Comparison of ENCODE assay signal across 8 mouse cellular contexts in genomic region chr14:122983226-122984215, GRCm38 (mm10). TPM values are rescaled to one million over a fixed set of nuclear protein-coding genes. Genes with fewer than 3 reads are reported as not detected.
DNase-seq lines count a peak whose midpoint lies in the region; ATAC-seq and TF ChIP-seq lines count a peak whose summit lies in the region.

Gene Tmtc4, minus strand, starts transcription at chr14:122984035.

- no peaks in the 10 kb centered on the region; the same call in 1 of the 2 replicates for H3K4me1 ChIP-seq in bone marrow, adult 2 months (ENCODE audit: control insufficient read depth, insufficient read depth, low read length)
- peaks cover 17% of the 10 kb centered on the region for H3K4me1 ChIP-seq in embryonic facial prominence, embryonic 15.5 days
- H3K4me1 ChIP-seq in limb, embryonic 14.5 days (ENCODE audit: control insufficient read depth, insufficient read depth, low read length), result peaks cover 10% of the 10 kb centered on the region
- 0 out of 2 replicates have a peak, but pooled peaks cover 3% of the 10 kb centered on the region for H3K4me1 ChIP-seq in midbrain, postnatal 0 days (ENCODE audit: insufficient read depth, low read length)

- H3K9ac ChIP-seq in embryonic facial prominence, embryonic 15.5 days, result peak within 1 kb of the TSS; percentile 73
- H3K9ac ChIP-seq in limb, embryonic 14.5 days (ENCODE audit: low read depth, low read length, severe bottlenecking), result peak within 1 kb of the TSS; percentile 88
- H3K9ac ChIP-seq in midbrain, postnatal 0 days (replicated peaks; ENCODE audit: low read length, poor library complexity, severe bottlenecking), result peak within 1 kb of the TSS; percentile 74

- H3K4me2 ChIP-seq in embryonic facial prominence, embryonic 15.5 days (replicated peaks), result peak within 1 kb of the TSS; percentile 88
- H3K4me2 ChIP-seq in limb, embryonic 14.5 days (replicated peaks; ENCODE audit: low read depth, low read length, severe bottlenecking), result peak within 1 kb of the TSS; percentile 89
- H3K4me2 ChIP-seq in midbrain, postnatal 0 days (ENCODE audit: low read depth, low read length, poor library complexity, severe bottlenecking), result peak within 1 kb of the TSS; percentile 87

- H3K27me3 ChIP-seq in embryonic facial prominence, embryonic 15.5 days, result no peaks in the 10 kb centered on the region
- no peaks in the 10 kb centered on the region for H3K27me3 ChIP-seq in limb, embryonic 14.5 days (ENCODE audit: control insufficient read depth, insufficient read depth, low read length)
- no peaks in the 10 kb centered on the region; the same call in 1 of the 2 replicates for H3K27me3 ChIP-seq in midbrain, postnatal 0 days (ENCODE audit: insufficient read depth, low read length)

- TF ChIP-seq POLR2A in bone marrow, adult 2 months (IDR thresholded peaks at IDR 0.05; ENCODE audit: borderline replicate concordance, control insufficient read depth, low read depth, low read length), result peak; percentile 87
- TF ChIP-seq POLR2A in limb, embryonic 14.5 days (IDR thresholded peaks at IDR 0.05; ENCODE audit: borderline replicate concordance, extremely low read depth, insufficient read depth, insufficient read length), result peak; percentile 93

- under 1% methylated on average over 50 of the region's 54 CpGs for WGBS in bone marrow, adult 2 months
- under 1% methylated on average over 50 of the region's 54 CpGs for WGBS in embryonic facial prominence, embryonic 15.5 days
- WGBS in limb, embryonic 14.5 days, result under 1% methylated on average over 36 of the region's 54 CpGs
- 1% methylated on average over 48 of the region's 54 CpGs for WGBS in midbrain, postnatal 0 days

- H3K36me3 ChIP-seq in embryonic facial prominence, embryonic 15.5 days, result no peaks in the 10 kb centered on the region
- no peaks in the 10 kb centered on the region for H3K36me3 ChIP-seq in limb, embryonic 14.5 days (ENCODE audit: control insufficient read depth, insufficient read depth, low read length)
- no peaks in the 10 kb centered on the region for H3K36me3 ChIP-seq in midbrain, postnatal 0 days (ENCODE audit: insufficient read depth, low read length)

- no peaks in the 10 kb centered on the region for H3K9me3 ChIP-seq in embryonic facial prominence, embryonic 15.5 days (replicated peaks)
- no peaks in the 10 kb centered on the region for H3K9me3 ChIP-seq in limb, embryonic 14.5 days (ENCODE audit: control insufficient read depth, low read length)
- no peaks in the 10 kb centered on the region for H3K9me3 ChIP-seq in midbrain, postnatal 0 days (ENCODE audit: low read length)

- peak; percentile 94 for DNase-seq in 3T3-L1 (ENCODE audit: low read depth, low spot score)
- DNase-seq in heart, adult 8-10 months (ENCODE audit: low spot score), result peak; percentile 96
- DNase-seq in kidney, adult 9 months, result peak; percentile 96
- peak; percentile 97 for DNase-seq in limb, embryonic 14.5 days (ENCODE audit: low spot score)
- peak; percentile 97 for DNase-seq in midbrain, postnatal 0 days (ENCODE audit: low spot score)
- peak; percentile 93 to 94 for DNase-seq in spleen, postnatal 36 days (ENCODE audit: low spot score in 2 of 2)

- peak; percentile 98 for ATAC-seq in embryonic facial prominence, embryonic 15.5 days (ENCODE audit: insufficient number of reproducible peaks, low FRiP score, low TSS enrichment, low read depth)
- ATAC-seq in limb, embryonic 14.5 days (ENCODE audit: low FRiP score, low read depth), result peak; percentile 99
- ATAC-seq in midbrain, postnatal 0 days (ENCODE audit: low FRiP score), result peak; percentile 98

- peak within 1 kb of the TSS; percentile 83 for H3K4me3 ChIP-seq in bone marrow, adult 2 months (replicated peaks; ENCODE audit: control insufficient read depth, low read depth, low read length)
- H3K4me3 ChIP-seq in embryonic facial prominence, embryonic 15.5 days (replicated peaks), result peak within 1 kb of the TSS; percentile 78
- H3K4me3 ChIP-seq in limb, embryonic 14.5 days (replicated peaks; ENCODE audit: low read length), result peak within 1 kb of the TSS; percentile 80
- peak within 1 kb of the TSS; percentile 83 for H3K4me3 ChIP-seq in midbrain, postnatal 0 days (ENCODE audit: low read depth, low read length)

- peak within 1 kb of the TSS; percentile 73 for H3K27ac ChIP-seq in bone marrow, adult 2 months (ENCODE audit: control insufficient read depth, insufficient read depth, low read depth, low read length, poor library complexity)
- peak within 1 kb of the TSS; percentile 95 for H3K27ac ChIP-seq in embryonic facial prominence, embryonic 15.5 days (replicated peaks)
- peak within 1 kb of the TSS; percentile 90 for H3K27ac ChIP-seq in limb, embryonic 14.5 days (replicated peaks; ENCODE audit: low read depth, low read length)
- peak within 1 kb of the TSS; percentile 86 for H3K27ac ChIP-seq in midbrain, postnatal 0 days (ENCODE audit: low read depth, low read length)

- TF ChIP-seq CTCF in bone marrow, adult 2 months (IDR thresholded peaks at IDR 0.05; ENCODE audit: control insufficient read depth, insufficient read depth, low read length), result no peak
- peak; percentile 61 for TF ChIP-seq CTCF in midbrain, postnatal 0 days (IDR thresholded peaks at IDR 0.05)

RNA-seq across cellular contexts. Expression of gene Tmtc4, which starts in this region (rescaled TPM):
- 3.4 TPM in 1 of 2 replicates, not detected in the other for polyA plus RNA-seq in bone marrow, adult 2 months (2011; ENCODE audit: insufficient read depth, insufficient read length, low replicate concordance, missing spikeins)
- polyA plus RNA-seq in embryonic facial prominence, embryonic 15.5 days (2015; fragmentation: Nextera tagmentation; extraction: Ambion mirVana), result 24.2 and 25.2 TPM in 2 replicates
- 10 to 100 TPM in 2 of 4 experiments, 1 to 10 TPM in 2; 7.6 to 12.6 (median 9.5) TPM for total RNA-seq in heart, adult 8-10 months (2022)
- polyA plus RNA-seq in limb, embryonic 14.5 days (2012; rRNA removed), result 20.9 and 27.8 TPM in 2 replicates
- 25.5 and 29.4 TPM in 2 replicates for polyA plus RNA-seq in limb, embryonic 14.5 days (2014; fragmentation: Nextera tagmentation; extraction: Ambion mirVana)
- 62.1 and 79.5 TPM in 2 replicates for total RNA-seq in midbrain, postnatal 0 days (2014; rRNA removed)
- 32.2 and 32.9 TPM in 2 replicates for polyA plus RNA-seq in midbrain, postnatal 0 days (2015; fragmentation: Nextera tagmentation; extraction: Ambion mirVana)

Comparison
In these comparisons a context has a peak if more than half of its experiments do, and no peak if none do; other contexts are left out.
1. Peak in every context shown above with its lines: DNase-seq, ATAC-seq, H3K4me3 ChIP-seq and H3K27ac ChIP-seq.